Mouse (Mus musculus): ENCODE results near the gene Trappc10. TPM values are rescaled to one million over a fixed set of nuclear protein-coding genes. Genes with fewer than 3 reads are reported as not detected.
"Not testable (repeated sequence)": the region's sequence is repeated elsewhere in the genome, so short reads cannot be mapped to it uniquely, and the experiment has no call there.

Gene Trappc10
- total RNA-seq, 4 experiments from 2014 or later = 36.9 to 57.4 (median 42.2) TPM

GRCm38 (mm10) chr10:78211311-78211710 lies 33.1 kb downstream of the Trappc10 start:
- DNase-seq (ENCODE audit: low spot score in 2 of 2) = no peak

- no peak for DNase-seq (ENCODE audit: low spot score in 2 of 2)
Measured at GRCm38 (mm10) chr10:78201182-78201581, 43.3 kb downstream of the Trappc10 start.

GRCm38 (mm10) chr10:78192933-78193332 lies 51.5 kb downstream of the Trappc10 start:
- DNase-seq (ENCODE audit: low spot score in 2 of 2) = no peak

GRCm38 (mm10) chr10:78186076-78186475 lies 58.4 kb downstream of the Trappc10 start:
- not testable (repeated sequence) for DNase-seq (ENCODE audit: low spot score in 2 of 2)

- DNase-seq (ENCODE audit: low spot score in 2 of 2) = no peak
Measured at GRCm38 (mm10) chr10:78185381-78185725, 59.1 kb downstream of the Trappc10 start.

- DNase-seq (ENCODE audit: low spot score in 2 of 2) = peak; percentile 82 to 84
Measured at GRCm38 (mm10) chr10:78184531-78185380, 59.7 kb downstream of the Trappc10 start, which contains the start of gene Pwp2. Gene Pwp2, minus strand, starts transcription at chr10:78185149.

GRCm38 (mm10) chr10:78183577-78183976 lies 60.9 kb downstream of the Trappc10 start:
- no peak for DNase-seq (ENCODE audit: low spot score in 2 of 2)

- no peak for DNase-seq (ENCODE audit: low spot score in 2 of 2)
Measured at GRCm38 (mm10) chr10:78182321-78182720, 62.1 kb downstream of the Trappc10 start.

- no peak for DNase-seq (ENCODE audit: low spot score in 2 of 2)
Measured at GRCm38 (mm10) chr10:78174474-78174873, 70.0 kb downstream of the Trappc10 start.

GRCm38 (mm10) chr10:78171581-78171980 lies 72.9 kb downstream of the Trappc10 start:
- no peak for DNase-seq (ENCODE audit: low spot score in 2 of 2)

- DNase-seq (ENCODE audit: low spot score in 2 of 2) = no peak
Measured at GRCm38 (mm10) chr10:78171057-78171456, 73.4 kb downstream of the Trappc10 start.

- no peak for DNase-seq (ENCODE audit: low spot score in 2 of 2)
Measured at GRCm38 (mm10) chr10:78170445-78170844, 74.0 kb downstream of the Trappc10 start.

- DNase-seq (ENCODE audit: low spot score in 2 of 2) = peak; percentile 99 to 100
Measured at GRCm38 (mm10) chr10:78169281-78170042, 75.0 kb downstream of the Trappc10 start, which contains the start of gene D10Jhu81e. Gene D10Jhu81e, minus strand, starts transcription at chr10:78169782.

- DNase-seq (ENCODE audit: low spot score in 2 of 2) = no peak
Measured at GRCm38 (mm10) chr10:78168792-78169191, 75.6 kb downstream of the Trappc10 start.

GRCm38 (mm10) chr10:78167775-78168174 lies 76.7 kb downstream of the Trappc10 start:
- DNase-seq (ENCODE audit: low spot score in 2 of 2) = no peak

GRCm38 (mm10) chr10:78167333-78167732 lies 77.1 kb downstream of the Trappc10 start:
- DNase-seq (ENCODE audit: low spot score in 2 of 2) = no peak

- no peak for DNase-seq (ENCODE audit: low spot score in 2 of 2)
Measured at GRCm38 (mm10) chr10:78165256-78166005, 79.0 kb downstream of the Trappc10 start.

- no peak for DNase-seq (ENCODE audit: low spot score in 2 of 2)
Measured at GRCm38 (mm10) chr10:78164786-78165185, 79.7 kb downstream of the Trappc10 start.

- peak in 1 of 2 experiments; percentile 48 for DNase-seq (ENCODE audit: low spot score in 2 of 2)
Measured at GRCm38 (mm10) chr10:78163923-78164322, 80.5 kb downstream of the Trappc10 start.

- no peak for DNase-seq (ENCODE audit: low spot score in 2 of 2)
Measured at GRCm38 (mm10) chr10:78163241-78163640, 81.2 kb downstream of the Trappc10 start.

- DNase-seq (ENCODE audit: low spot score in 2 of 2) = no peak
Measured at GRCm38 (mm10) chr10:78162646-78163045, 81.8 kb downstream of the Trappc10 start.

GRCm38 (mm10) chr10:78161096-78161495 lies 83.3 kb downstream of the Trappc10 start:
- DNase-seq (ENCODE audit: low spot score in 2 of 2) = no peak

Measured in gastrocnemius, adult 8-10 months (tissue).